Mouse (Mus musculus): ENCODE measurements around the gene Coro1b. TPM values are rescaled to one million over a fixed set of nuclear protein-coding genes. Genes with fewer than 3 reads are reported as not detected.

Gene Coro1b
- polyA plus RNA-seq, 1 experiment = 260 TPM

DNA sequence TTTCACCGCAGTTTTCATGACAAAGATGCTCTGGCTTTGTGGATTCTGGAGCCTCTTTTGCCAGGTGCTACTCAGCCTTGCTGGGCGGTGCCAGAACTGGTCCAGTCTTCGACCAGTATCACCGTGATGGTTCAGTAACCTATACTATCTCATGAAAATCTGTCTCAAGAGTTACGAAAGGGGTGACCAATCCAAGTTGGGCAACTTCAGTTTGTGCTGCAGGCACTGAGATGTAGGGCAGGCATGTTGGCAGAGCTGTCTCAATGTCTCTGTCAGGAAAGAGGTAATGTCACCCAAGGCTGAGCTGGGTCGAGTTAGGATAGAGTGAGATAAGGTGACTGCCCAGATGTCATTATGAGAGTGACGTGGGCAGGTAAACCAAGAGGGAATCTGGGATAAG is 32.0 kb downstream of the Coro1b start:
- H3K4me1 ChIP-seq (ENCODE audit: control insufficient read depth, insufficient read depth, low read length) = peaks cover 6% of the 10 kb centered on the region; the same call in 1 of the 2 replicates
- H3K4me3 ChIP-seq (replicated peaks; ENCODE audit: extremely low read depth, low read depth, low read length) = no peak overlapping the region
- 86% methylated on average over 7 of the region's 7 CpGs for WGBS
- TF ChIP-seq POLR2A (IDR thresholded peaks at IDR 0.05; ENCODE audit: borderline replicate concordance, extremely low read depth, low read depth, low read length) (no peak), CTCF (IDR thresholded peaks at IDR 0.05; ENCODE audit: insufficient read depth, low read length) (no peak)
- DNase-seq = no peak

DNA sequence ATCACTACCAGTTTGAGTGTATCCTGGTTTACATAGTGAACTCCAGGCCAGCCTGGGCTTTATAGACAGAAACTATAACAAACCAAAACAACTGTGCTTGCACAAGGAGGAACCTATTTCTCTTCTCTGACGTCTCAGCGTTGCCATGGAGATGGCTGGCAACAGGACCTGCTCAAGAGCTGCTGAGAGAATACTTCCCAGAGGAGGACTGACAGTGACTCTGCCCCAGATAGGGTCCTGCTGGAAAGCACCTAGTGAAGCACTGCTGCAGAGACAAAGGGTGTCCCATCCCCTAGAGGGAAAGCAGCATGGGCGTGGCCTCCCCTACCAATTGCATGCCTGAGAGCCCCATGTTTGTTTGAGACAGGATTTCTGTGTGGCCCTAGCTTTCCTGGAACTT is 33.5 kb downstream of the Coro1b start:
- no peak overlapping the region for H3K4me3 ChIP-seq (replicated peaks; ENCODE audit: extremely low read depth, low read depth, low read length)
- TF ChIP-seq POLR2A (IDR thresholded peaks at IDR 0.05; ENCODE audit: borderline replicate concordance, extremely low read depth, low read depth, low read length) (no peak), CTCF (IDR thresholded peaks at IDR 0.05; ENCODE audit: insufficient read depth, low read length) (no peak)
- peaks cover 6% of the 10 kb centered on the region; the same call in 1 of the 2 replicates for H3K4me1 ChIP-seq (ENCODE audit: control insufficient read depth, insufficient read depth, low read length)
- DNase-seq = no peak
- 41% methylated on average over 3 of the region's 3 CpGs for WGBS

DNA sequence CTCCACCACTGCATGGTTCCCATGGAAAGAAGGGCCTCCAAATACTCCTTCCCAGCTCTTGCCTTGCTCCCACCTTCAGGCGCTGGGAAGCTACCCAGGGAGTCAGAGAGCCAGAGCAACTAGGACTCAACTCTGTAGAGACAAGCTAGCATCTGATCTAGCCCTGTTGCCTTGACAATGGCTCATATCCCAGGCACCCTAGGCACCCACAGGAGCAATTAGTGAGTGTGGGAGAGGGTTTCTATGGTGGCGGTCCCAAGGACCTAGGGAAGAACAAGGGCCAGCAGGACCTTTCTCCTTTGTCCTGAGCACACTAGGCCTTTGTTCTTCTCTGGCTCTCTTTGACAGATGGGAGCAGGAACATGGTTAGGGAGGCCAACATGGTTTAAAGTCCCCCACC is 35.3 kb downstream of the Coro1b start:
- 87% methylated on average over 2 of the region's 2 CpGs for WGBS
- H3K4me3 ChIP-seq (replicated peaks; ENCODE audit: extremely low read depth, low read depth, low read length) = no peak overlapping the region
- TF ChIP-seq POLR2A (IDR thresholded peaks at IDR 0.05; ENCODE audit: borderline replicate concordance, extremely low read depth, low read depth, low read length) (no peak), CTCF (IDR thresholded peaks at IDR 0.05; ENCODE audit: insufficient read depth, low read length) (no peak)
- no peak for DNase-seq
- H3K4me1 ChIP-seq (ENCODE audit: control insufficient read depth, insufficient read depth, low read length) = peaks cover 6% of the 10 kb centered on the region; the same call in 1 of the 2 replicates

DNA sequence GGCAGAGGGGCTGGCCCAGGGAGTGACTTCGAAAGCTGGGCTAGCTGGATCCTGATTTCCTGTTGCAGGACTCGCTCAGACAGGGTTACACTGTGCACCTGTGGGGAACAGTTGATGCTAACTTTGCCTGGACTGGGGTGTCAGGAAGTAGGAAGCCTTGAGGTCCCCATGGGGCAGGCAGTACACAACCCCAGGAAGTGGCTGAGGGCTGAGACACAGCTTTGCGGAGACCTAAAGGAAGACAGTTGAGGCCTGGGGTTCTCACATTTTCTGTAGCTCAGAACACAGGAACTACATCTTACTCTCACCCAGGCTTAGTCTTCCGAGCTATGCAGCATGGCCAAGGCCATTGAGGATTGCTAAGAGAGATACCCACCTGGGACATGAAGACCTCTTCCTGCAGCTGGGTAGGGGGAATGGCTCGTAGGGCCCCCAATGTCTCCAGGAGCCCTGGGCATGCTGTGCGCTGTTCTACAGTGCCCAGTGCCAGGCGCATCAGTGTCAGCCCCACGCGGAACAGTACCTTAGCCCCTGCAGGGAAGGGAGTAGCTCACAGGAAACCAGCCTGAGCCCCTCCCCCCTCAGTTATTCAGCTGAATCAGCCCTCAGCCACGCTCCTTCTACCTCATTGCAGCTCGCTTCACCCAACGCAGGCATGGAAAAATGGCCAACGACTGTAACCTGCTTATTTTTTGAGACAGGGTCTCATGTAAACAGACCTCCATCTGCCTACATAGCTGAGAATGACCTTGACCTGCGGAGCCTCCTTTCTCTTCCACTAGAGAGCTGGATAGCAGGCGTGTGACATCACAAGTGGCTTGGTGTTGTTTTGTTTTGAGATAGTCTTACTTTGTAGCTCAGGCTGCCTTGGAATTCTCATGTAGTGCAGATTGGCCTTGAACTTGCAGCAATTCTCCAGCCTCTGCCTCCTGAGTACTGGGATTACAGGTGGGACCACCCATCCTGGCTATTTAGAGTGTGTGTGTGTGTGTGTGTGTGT is 36.9 kb downstream of the Coro1b start:
- no peak for DNase-seq
- Histone ChIP-seq H3K4me1 (ENCODE audit: control insufficient read depth, insufficient read depth, low read length) (peaks cover 6% of the 10 kb centered on the region; the same call in 1 of the 2 replicates), H3K4me3 (replicated peaks; ENCODE audit: extremely low read depth, low read depth, low read length) (no peak overlapping the region)

DNA sequence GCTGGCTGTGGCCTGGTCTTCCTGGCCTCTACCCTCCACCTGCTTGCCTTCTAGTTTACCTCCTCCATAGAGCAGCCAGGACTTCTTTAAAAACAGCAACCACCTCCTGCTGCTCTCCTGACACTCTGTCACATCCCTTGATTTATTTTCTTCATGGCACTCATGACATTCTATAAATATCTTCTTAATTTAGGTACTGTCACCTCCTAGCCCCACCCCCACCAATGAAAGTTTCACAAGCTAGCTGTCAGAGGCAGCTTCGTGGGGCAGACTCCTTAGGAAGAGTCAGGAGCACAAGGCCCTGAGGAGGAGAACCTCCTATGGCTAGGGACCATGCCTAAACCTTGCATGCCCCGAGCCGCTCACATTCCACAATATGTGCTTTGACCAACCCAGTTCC is 38.9 kb downstream of the Coro1b start:
- Histone ChIP-seq H3K4me1 (ENCODE audit: control insufficient read depth, insufficient read depth, low read length) (peaks cover 1% of the 10 kb centered on the region; the same call in 1 of the 2 replicates), H3K4me3 (replicated peaks; ENCODE audit: extremely low read depth, low read depth, low read length) (no peak overlapping the region)
- TF ChIP-seq POLR2A (IDR thresholded peaks at IDR 0.05; ENCODE audit: borderline replicate concordance, extremely low read depth, low read depth, low read length) (no peak), CTCF (IDR thresholded peaks at IDR 0.05; ENCODE audit: insufficient read depth, low read length) (no peak)
- WGBS = 73% methylated on average over 3 of the region's 3 CpGs
- no peak for DNase-seq

More for the DNA sequence above, 36.9 kb downstream of the Coro1b start:
- no peak for TF ChIP-seq CTCF (IDR thresholded peaks at IDR 0.05; ENCODE audit: insufficient read depth, low read length)
- TF ChIP-seq POLR2A (IDR thresholded peaks at IDR 0.05; ENCODE audit: borderline replicate concordance, extremely low read depth, low read depth, low read length) = no peak
- 46% methylated on average over 15 of the region's 15 CpGs for WGBS

DNA sequence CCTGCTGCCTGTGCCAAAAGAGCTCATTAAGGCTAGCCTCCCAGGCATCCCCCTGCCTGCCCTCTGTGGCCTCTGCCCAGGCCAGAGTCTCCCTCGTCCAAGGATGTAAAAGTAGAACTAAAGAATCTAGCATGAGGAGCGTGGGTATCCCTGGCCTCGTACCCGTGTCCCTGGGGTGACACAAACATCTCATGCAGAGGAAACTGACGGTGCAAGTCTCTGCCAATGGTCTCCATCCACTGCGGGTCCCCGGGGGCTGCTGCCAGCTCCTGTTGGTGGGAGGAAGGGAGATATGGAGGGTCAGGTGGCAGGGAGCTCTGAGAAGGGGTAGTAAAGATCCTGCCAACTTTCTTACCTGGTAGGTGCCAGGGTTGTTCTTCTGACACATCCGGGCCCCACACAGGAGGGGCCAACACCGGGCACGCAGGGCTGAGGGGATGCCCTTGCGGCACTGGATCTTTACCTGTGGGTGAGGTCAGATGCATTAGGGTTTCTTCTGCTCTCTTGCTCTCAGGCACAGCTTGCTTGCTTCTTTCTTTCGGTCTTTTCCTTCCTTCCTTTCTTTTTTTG is 40.7 kb downstream of the Coro1b start:
- Histone ChIP-seq H3K4me1 (ENCODE audit: control insufficient read depth, insufficient read depth, low read length) (peaks cover 8% of the 10 kb centered on the region), H3K4me3 (replicated peaks; ENCODE audit: extremely low read depth, low read depth, low read length) (peak overlapping the region; percentile 18)
- WGBS = 72% methylated on average over 12 of the region's 12 CpGs
- no peak for TF ChIP-seq CTCF (IDR thresholded peaks at IDR 0.05; ENCODE audit: insufficient read depth, low read length)
- no peak for TF ChIP-seq POLR2A (IDR thresholded peaks at IDR 0.05; ENCODE audit: borderline replicate concordance, extremely low read depth, low read depth, low read length)
- DNase-seq = no peak

DNA sequence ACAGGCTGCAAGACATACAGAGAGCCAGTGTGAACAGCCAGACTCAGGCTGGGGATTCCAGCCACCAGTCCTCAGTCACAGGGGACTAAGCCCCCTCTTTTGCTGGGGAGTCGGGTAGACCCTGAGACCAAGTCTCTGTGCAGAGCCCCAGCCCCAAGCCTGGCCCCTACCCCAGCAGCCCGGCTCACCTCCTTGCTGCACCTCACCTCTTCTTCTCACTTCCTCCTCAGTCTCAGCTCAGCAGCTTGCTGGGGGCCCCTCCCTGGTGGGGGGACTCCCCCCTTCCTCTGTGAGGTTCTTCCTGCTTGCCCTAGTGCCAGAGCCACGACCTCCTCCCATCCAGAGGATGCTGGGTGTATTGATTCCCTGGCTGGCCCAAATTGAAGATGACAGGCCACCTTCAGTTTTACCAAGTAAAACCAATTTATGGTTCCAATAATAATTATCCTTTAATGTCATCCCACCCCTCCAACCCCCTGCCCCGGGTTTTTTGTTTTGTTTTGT is 42.5 kb downstream of the Coro1b start, which contains the start of gene Tbc1d10c:
Gene Tbc1d10c, minus strand, starts transcription at position 454 of the 504 bp plus-strand sequence.
- DNase-seq = no peak
- H3K4me3 ChIP-seq (replicated peaks; ENCODE audit: extremely low read depth, low read depth, low read length) = peak within 1 kb of the TSS; percentile 93
- peaks cover 10% of the 10 kb centered on the region for H3K4me1 ChIP-seq (ENCODE audit: control insufficient read depth, insufficient read depth, low read length)
- TF ChIP-seq POLR2A (IDR thresholded peaks at IDR 0.05; ENCODE audit: borderline replicate concordance, extremely low read depth, low read depth, low read length) = peak; percentile 25; the same call in 1 of the 2 replicates
- no peak for TF ChIP-seq CTCF (IDR thresholded peaks at IDR 0.05; ENCODE audit: insufficient read depth, low read length)
- 44% methylated on average over 4 of the region's 4 CpGs for WGBS

DNA sequence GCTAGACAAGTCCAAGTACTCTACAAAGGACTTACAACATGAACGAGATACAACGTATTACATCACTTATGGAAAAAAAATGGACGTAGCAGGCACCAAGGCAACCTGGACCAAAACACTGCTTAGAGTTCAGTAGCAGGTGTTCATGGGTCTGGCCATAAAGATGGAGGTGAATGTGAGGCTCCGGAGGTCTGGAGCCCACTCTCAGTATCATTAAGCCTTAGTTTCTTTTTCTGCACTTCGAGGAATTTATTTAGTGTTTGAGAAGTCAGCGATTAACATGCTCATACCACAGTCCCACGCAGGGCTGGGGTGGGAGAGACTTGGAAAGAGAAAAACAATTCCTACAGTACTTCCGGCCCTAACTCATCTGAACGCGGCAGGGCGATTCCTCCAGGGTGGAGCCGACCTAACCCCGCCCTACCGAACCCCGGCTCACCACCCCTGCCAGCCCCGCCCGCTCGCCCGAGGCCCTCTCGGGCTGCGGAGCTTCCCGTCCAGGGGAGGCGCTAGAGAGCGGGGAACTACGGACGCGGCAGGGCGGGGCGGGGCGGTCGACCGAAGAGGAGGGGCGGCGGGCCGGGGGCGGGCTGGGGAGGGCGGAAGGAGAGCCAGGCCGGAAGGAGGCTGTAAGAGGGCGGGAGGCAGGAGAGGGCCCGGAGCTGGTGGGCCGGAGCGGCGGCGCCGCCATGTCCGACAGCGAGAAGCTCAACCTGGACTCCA is 43.3 kb downstream of the Coro1b start, which contains the start of gene Ppp1ca:
Gene Ppp1ca, plus strand, starts transcription at position 538 of the 723 bp plus-strand sequence.
- peaks cover 10% of the 10 kb centered on the region for H3K4me1 ChIP-seq (ENCODE audit: control insufficient read depth, insufficient read depth, low read length)
- TF ChIP-seq CTCF (IDR thresholded peaks at IDR 0.05; ENCODE audit: insufficient read depth, low read length) = peak; percentile 34; the same call in 1 of the 2 replicates
- peak; percentile 86; the same call in 1 of the 2 replicates for TF ChIP-seq POLR2A (IDR thresholded peaks at IDR 0.05; ENCODE audit: borderline replicate concordance, extremely low read depth, low read depth, low read length)
- peak within 1 kb of the TSS; percentile 93 for H3K4me3 ChIP-seq (replicated peaks; ENCODE audit: extremely low read depth, low read depth, low read length)
- 2% methylated on average over 45 of the region's 47 CpGs for WGBS
- peak; percentile 92 for DNase-seq

Data from lung, adult 2 months (tissue).